Mouse (Mus musculus): ENCODE data around the gene OR5BS1P.

OR5BS1P gene

DNA sequence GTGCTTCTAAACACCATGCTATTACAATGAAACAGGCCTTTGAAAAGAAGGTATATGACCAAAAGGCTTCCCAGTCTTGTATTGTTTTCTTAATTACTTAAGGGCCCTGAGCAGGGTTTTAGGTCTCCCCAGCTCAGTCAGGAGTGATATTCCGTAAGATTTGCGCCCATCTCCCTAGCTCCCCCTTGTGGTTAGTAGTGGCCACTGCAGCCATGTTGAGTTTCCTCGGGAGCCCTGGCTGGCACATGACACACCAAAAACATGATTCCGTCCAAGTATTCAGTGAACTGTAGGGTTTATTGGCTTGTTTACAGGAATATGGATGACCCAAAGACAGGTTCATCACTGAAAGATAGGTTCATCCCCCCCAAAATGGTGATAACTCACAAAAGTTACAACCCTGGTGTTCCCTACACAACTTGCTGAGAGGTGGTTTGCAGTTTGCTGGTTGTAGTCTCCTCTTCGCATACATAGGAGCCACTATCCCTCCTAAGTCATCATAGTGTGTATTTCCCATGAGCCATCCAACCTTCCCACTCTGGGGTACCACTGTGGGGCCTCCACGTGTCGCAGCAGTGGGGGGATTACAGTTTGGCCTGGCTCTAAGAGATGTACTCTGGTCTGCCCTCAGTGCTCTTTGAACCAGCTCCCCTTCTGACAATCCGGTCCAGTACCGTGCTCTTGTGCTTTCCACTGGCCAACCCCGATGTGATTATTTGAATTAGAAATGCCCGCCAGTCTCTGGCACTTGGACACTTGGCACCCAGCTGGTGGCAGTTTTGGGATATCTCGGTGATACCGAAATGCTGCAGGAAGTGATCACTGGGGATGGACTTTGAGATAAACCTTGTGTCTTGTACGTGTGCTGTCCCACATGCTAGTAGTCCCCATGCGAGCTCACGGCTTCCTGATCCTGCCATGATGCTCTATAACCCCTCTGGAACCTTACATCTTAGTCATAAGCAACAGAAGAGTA lies 48.0 kb downstream of the OR5BS1P start:
- no peak for TF ChIP-seq GATA4 (IDR thresholded peaks at IDR 0.05; ENCODE audit: insufficient replicate concordance, low read length)

DNA sequence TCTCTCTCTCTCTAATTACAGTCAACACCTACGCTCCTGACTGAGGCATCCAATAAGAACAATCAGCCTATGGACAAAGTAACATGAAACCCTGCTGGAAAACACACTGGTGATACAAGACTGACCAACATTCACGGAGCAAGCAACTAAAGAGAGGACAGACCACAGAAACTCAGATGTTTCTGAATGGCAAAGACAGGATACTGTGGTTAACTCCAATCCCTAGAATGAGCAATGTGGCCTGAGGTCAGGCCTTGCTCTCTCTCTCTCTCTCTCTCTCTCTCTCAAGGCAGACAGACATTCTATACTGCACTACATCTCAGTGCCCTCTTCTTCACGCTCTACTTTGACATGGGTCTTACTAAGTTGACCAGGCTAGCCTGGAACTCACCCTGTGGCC lies 51.5 kb downstream of the OR5BS1P start:
- TF ChIP-seq GATA4 (IDR thresholded peaks at IDR 0.05; ENCODE audit: insufficient replicate concordance, low read length): no peak

DNA sequence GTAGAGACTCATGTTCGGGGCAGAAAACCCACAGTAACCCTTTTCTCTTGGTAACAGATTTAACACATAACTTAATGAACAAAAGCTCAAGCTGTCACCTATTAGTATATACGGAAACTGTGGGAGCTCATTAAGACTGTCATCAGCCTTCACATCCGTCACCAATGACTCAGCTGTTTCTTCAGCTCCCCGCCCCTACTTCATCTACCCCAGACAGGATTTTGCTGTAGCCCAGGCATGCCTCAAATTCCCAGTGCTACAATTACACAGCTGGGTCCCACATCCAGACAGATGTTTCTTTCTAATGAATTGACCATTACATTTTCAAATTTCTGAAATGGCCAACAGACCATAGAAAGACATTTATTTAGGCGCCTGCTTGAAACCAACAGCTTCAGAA lies 56.4 kb downstream of the OR5BS1P start:
- TF ChIP-seq GATA4 (IDR thresholded peaks at IDR 0.05; ENCODE audit: insufficient replicate concordance, low read length): no peak

DNA sequence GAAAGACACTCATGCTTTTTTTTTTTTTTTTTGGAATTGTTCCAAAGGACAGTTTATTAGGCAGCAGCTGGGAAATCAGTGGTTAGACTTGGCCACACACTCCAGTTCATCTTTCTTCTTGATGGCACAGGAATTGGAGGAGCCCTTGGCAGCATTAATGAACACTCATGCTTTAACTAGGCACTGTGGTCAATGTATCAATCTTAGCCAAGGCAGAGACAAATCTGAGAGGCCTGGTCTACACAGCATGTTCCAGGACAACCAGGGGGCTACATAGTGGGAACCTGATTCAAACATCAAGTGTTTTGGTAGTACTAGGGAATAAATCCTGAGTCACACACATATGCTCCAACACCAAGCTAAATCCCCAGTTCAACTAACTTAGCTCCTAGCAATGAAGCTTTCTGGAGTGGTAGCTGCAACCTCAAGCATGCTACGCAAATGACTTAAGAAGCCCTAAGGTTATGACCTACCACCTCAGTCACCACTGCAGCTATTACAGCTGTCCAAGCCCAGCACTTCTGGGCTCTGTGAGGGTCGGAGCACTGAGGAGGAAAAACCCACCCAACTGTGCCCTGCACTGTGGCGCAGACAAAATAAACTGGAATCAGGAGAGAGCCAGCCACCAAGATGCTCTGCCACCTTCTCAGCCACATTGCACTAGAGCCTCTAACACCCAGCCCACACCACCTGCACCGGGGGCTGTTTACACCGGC lies 57.5 kb downstream of the OR5BS1P start:
- TF ChIP-seq GATA4 (IDR thresholded peaks at IDR 0.05; ENCODE audit: insufficient replicate concordance, low read length): no peak

DNA sequence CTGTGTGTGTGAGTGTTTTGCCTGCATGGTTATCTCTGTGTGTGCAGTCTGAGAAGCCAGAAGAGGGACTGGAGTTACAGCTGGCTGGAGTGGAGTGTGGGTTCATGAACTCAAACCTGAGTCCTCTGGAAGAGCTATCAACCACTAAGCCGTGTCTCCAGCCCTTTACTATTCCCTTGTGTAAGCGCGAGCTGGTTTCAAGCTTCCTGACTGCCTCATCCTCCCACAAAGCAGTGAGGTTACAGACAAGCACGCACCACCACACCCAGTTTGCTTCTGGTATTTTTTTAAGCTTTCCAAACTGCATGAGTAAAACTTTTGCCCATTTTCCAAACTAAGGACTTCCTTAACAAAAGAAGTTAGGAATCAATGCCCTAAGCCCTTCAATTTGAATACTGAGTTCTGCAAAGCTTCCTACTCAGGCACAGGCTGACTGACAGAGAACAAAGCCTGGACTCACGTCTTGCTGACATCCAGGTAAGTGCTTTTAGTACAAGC lies 58.4 kb downstream of the OR5BS1P start:
- no peak for TF ChIP-seq GATA4 (IDR thresholded peaks at IDR 0.05; ENCODE audit: insufficient replicate concordance, low read length)

All from liver, adult (tissue).